Mouse (Mus musculus): ENCODE measurements around the gene Khnyn.
A peak's percentile ranks its signal among the peaks of the same experiment; 100 is the strongest.

Khnyn gene

DNA sequence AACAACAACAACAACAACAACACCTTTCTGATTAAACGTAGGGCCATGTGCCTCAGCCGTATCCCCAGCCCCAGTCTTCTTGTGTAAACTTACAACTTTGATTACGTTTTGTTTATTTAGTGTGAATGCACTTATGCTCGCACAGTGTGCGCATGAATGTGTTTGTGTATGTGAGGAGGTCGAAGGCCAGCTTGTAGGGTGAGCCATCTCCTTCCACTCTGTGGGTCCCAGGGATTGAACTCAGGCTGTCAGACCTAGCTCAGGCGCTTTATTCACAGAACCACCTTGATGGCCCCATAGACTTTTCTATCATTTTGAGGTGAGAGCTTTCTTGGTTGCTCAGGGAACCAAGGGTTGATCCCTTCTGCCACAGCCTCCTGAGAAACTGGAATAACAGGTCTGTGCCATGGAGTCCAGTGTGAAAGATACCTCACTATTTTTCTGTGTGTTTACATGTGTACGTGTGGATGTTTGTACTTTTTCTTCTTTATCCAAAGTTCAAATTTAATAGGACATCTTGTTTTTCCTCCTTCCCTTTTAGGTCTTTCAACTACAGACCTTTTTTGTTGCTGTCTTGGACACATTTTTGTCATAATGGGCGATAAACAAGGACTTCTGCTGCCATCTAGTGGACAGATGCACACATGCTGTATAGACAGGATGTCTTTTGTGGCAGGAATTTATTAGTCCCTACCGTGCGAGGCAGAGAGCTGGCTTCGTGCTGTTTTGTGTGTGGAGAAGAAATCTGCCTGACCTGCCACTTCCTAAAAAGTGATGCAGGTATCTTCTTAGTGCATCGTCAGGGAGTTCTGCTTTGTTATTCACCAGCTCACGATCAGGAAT lies 33.7 kb downstream of the Khnyn start:
- peak; percentile 64 for DNase-seq (ENCODE audit: low read depth, low spot score)

DNA sequence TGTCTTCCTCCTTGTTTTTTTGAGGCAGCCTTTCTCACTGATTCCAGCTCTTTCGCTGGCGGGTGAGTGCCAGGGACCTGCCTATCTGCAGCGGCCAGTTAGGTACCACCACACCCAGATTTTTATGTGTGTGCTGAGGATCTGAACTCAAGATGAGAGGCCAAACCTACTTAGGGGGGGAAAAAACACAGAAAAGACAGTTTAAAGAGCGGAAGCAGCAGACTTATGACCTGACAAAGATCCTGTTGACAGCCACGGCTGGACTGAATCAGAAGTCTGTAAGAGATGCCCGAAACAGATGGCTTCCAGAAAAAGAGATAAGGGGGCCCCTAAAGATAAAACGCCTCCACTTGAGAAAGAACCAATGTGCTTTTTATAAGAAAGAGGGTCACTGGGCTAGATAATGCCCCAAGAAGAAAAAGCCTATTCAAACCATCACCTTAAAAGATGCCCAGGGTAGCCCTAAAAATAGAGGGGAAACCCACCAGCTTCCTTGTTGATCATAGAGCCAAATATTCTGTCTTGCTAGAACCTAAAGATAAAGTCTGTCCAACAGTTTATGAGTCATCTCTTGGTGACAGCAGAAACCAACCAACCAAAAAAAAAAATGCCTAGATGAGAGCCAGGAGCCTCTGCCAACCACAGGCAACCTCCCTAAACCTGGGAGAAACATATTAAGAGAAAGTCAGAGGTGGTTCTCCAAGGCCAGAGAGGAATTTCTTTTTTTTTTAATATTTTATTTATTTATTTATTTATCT lies 37.9 kb downstream of the Khnyn start:
- DNase-seq (ENCODE audit: low read depth, low spot score) = no peak

DNA sequence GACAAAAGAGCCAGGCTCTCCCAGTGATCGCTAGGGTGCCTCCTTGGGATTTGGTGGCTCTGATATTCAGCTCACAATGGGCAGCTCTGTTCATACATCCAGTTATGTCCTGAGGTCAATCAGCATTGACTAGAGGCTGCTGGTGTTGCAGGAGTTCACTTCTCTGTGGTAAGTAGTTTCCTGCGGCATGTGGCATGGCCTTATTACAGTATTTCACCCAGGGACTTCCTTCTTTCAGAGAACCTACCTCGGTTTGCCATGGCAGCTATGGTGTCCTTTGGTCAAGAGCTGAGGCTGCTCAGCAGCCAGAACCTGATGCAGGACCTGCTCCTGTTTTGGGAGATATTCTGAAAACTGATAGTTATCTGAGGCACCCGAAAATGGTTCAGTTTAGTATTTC lies 42.1 kb downstream of the Khnyn start:
- DNase-seq (ENCODE audit: low read depth, low spot score) = no peak

DNA sequence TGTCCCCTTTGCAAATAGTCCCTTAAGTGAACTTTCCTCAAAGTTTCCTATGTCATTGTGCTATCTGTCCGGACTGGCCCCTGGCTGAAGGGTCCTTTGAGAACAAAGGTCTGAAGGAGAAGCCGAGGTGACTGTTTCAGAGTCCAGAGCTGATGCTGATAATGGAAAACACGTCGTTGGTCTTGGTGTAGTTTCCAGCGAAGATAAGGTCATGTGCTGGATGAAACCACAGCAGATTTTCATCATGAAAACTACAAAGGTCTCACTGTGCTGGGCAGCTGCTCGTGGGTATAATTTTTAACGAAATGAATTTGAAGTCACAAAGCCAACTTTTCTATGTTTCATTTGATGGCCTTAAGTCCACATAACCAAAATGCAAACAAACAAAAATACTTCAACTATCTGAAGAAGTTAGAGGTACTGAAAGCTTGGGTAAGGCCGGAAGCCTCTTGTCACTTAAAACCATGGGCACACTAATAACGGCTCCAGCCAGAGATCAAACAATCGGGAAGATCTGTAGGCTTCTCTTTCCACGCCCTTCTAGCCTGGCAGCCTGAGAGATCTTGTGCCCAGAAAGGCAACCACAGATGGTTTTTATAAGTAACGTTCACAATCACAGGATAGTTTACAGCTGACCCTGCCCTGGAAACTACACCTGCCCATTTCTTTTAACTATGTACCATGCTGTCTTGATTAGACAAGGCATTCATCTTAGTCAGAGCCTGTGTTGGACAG lies 44.7 kb downstream of the Khnyn start:
- no peak for DNase-seq (ENCODE audit: low read depth, low spot score)

DNA sequence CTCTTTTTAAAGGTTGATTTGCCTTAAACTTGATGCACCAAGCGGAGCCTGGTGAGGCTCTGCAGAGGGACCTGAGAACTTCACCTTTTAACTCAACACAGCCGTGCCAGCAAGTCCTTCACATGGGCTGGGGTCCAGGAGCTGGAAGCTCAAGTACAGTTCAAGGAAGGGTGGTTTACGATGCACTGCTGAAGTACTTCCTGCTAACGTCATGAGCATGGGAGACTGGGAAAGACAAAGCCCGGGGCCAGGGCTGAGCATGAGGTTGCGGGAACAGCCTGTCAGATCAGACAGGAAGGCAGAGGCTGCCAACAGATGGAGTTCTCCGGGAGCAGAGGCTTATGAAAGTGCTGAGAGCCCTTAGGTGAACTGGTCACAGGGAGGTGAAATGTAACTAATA lies 48.8 kb downstream of the Khnyn start:
- DNase-seq (ENCODE audit: low read depth, low spot score) = no peak

DNA sequence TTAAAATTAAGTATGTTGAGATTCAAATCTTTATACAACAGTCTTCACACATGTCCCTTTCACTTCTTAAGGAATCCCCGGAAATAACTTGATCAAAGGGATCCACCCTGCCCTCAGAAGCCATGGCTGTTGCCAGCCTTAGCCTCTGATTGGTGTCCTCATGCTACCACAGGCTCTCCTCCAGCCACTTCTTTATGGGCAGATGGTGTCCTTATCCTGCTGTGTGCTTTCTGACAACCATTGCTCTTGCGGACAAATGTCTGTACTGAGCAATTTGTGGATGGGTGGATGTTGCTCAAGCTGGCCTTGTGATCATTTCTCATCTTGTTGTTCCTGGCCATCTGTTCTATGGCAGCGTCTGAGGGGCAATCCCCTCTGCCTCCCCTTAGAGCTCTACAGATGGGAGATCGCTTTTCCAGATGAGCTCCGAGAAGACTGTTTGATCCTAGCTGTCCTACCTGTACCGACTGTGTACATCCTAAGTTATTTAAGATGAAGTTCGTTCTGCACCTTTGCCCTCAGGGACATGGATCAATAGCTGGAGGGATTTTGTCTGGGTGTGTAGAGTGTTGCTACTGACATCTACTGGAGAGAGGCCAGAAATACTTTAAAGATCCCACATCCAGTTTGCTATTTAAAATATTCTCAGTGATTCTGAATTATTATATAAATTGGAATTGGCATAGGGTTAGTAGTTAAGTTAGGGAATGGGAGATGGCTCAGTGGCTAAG lies 55.5 kb downstream of the Khnyn start:
- DNase-seq (ENCODE audit: low read depth, low spot score) = no peak

DNA sequence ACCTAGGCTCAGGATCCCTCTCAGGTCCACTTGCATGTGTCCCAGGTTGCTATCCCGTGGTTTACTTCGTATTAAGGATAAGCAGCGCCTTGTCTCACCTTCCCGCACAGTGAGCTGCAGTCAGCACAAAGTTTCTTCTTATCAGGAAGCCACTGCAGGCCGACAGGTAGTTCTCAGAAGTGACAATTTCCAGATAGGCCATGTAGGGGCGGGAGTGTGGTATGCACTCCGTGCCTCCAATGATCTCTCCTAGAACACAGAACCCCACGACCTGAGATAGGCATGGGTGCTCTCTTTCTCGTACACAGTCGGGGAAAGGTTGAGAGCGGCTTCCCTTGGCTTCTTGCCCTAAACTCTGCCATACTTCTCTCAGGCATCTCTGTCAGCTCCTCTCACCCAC lies 58.9 kb downstream of the Khnyn start:
- DNase-seq (ENCODE audit: low read depth, low spot score) = no peak

DNA sequence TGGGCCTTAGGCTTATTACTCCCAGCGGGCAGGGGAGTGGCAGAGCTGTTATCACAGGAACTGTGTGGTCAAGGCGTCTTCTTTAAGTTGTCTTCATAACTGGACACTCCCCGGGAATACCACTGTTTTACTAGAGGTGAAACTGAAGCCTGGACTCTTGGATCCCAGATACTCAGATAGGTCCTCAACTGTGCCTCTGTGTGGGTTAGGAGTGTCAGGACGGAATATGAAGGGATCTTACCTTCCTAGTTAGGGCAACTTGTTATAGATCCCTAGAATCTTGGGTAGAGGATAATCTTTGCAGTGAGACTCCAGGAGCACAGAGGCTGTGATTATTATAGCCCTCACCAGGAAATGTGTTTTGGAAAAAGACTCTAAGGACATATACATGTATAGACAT lies 59.8 kb downstream of the Khnyn start, which contains the start of gene Cma1:
TSS of gene Cma1 (minus strand) at position 101 of the 400 bp plus-strand sequence.
- DNase-seq (ENCODE audit: low read depth, low spot score) = no peak

DNA sequence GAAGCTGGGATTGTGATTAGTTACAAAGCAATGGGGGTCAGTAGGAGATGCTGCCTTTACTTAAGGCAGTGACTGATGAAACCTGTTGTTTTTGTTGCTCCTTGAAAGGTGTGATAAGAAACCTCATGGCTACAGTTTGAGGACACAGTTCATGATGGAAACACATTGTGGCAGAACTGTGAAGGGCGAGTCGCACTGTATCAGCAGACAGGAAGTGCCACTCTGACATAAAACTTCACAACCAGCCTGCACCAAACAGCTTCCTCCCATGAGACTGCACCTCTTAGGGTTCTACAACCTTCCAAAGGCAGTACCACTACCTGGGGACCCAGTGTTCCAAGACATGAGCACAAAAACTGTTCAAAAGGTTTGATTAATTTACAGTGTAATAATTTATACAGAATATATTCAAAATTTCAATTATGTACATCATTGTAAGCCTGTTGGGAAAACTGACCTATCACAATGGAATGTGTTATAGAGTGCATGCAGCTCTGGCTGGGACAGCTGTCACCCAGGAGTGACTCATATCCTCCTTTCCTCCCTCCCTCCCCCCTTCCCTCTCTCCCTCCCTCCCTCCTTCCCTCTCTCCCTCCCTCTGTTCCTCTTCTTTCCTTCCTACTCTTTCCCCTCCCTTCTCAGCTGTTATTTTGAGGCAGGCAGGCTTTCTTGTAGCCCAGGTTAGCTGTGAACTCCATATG lies 61.7 kb downstream of the Khnyn start:
- no peak for DNase-seq (ENCODE audit: low read depth, low spot score)
